Mouse (Mus musculus): Measurements from ENCODE around the gene Mptx2. TPM values are rescaled to one million over a fixed set of nuclear protein-coding genes. Genes with fewer than 3 reads are reported as not detected.
A peak's percentile ranks its signal among the peaks of the same experiment; 100 is the strongest.
"Not testable (repeated sequence)": the region's sequence is repeated elsewhere in the genome, so short reads cannot be mapped to it uniquely, and the experiment has no call there.

The Mptx2 gene
- not detected in 2 replicates for polyA plus RNA-seq (2015; fragmentation: Nextera tagmentation; extraction: Ambion mirVana)

- Histone ChIP-seq H3K4me1 (replicated peaks) (no peaks in the 10 kb centered on the region), H3K36me3 (no peaks in the 10 kb centered on the region), H3K4me2 (no peak within 1 kb of the TSS), H3K27me3 (no peaks in the 10 kb centered on the region), H3K9me3 (no peaks in the 10 kb centered on the region), H3K9ac (no peak within 1 kb of the TSS), H3K27ac (replicated peaks) (no peak within 1 kb of the TSS), H3K4me3 (no peak within 1 kb of the TSS)
- 77% methylated on average over 3 of the region's 3 CpGs for WGBS
- ATAC-seq (ENCODE audit: low FRiP score, low read depth) = no peak
Measured at GRCm38 (mm10) chr1:173277677-173278076, at the start of gene Mptx2. Gene Mptx2 (minus strand): TSS chr1:173277777.

- no peak for ATAC-seq (ENCODE audit: low FRiP score, low read depth)
- no peak overlapping the region for H3K9ac ChIP-seq
- WGBS = 57% methylated on average over 1 of the region's 1 CpGs
- H3K4me2 ChIP-seq = no peak overlapping the region
- H3K36me3 ChIP-seq = no peaks in the 10 kb centered on the region
- H3K4me3 ChIP-seq = no peak overlapping the region
- H3K27ac ChIP-seq (replicated peaks) = no peak overlapping the region
- no peaks in the 10 kb centered on the region for H3K9me3 ChIP-seq
- H3K27me3 ChIP-seq = no peaks in the 10 kb centered on the region
- 0 out of 2 replicates have a peak, but pooled peaks cover 7% of the 10 kb centered on the region for H3K4me1 ChIP-seq (replicated peaks)
Measured at GRCm38 (mm10) chr1:173326552-173326951, 49.0 kb upstream of the Mptx2 start.

DNA sequence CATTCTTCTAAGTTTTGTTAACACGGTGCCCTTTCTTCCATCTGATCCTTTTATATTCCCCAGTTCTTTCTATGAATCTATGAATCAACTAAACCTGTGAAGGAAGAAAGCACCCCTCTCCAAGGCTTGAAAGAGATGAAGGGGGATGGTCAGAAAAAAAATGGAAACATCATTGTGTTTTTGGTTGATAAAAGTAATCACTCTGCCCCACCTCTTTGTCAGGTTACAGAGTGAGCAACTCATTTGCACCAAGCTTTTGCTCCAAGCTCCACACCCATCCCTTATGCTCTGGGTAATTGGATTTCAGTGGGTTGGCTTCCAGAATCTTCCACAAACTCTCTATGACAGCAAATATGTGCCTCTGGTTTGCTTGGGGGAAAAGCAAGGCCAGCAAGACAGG, 47.8 kb upstream of the Mptx2 start:
- no peak overlapping the region for H3K4me3 ChIP-seq
- no peak for ATAC-seq (ENCODE audit: low FRiP score, low read depth)
- no peak overlapping the region for H3K4me2 ChIP-seq
- no peaks in the 10 kb centered on the region for H3K36me3 ChIP-seq
- no peaks in the 10 kb centered on the region for H3K27me3 ChIP-seq
- WGBS = 97% methylated on average over 1 of the region's 1 CpGs
- 0 out of 2 replicates have a peak, but pooled peaks cover 7% of the 10 kb centered on the region for H3K4me1 ChIP-seq (replicated peaks)
- H3K27ac ChIP-seq (replicated peaks) = no peak overlapping the region
- no peaks in the 10 kb centered on the region for H3K9me3 ChIP-seq
- no peak overlapping the region for H3K9ac ChIP-seq

DNA sequence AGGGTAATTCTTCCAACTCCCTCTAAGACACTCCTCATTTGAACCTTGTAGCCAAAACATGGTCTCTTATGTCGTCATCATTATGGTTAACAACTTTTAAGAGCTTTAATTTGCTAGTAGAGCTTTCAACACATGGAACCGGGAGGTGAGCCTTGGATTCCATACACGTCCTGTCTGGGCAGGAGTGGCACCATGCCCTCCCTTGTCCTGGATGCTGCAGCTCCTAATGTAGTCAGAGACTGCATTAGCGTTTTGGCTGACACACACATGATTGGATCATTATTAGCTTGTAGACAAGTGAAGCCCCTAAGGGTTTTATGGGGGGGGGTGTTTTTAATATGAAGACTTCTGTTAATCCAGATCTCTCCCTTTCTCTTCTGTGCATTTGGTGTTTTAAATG, 47.4 kb upstream of the Mptx2 start:
- 0 out of 2 replicates have a peak, but pooled peaks cover 7% of the 10 kb centered on the region for H3K4me1 ChIP-seq (replicated peaks)
- no peak overlapping the region for H3K9ac ChIP-seq
- no peaks in the 10 kb centered on the region for H3K36me3 ChIP-seq
- no peak overlapping the region for H3K27ac ChIP-seq (replicated peaks)
- H3K9me3 ChIP-seq = no peaks in the 10 kb centered on the region
- no peaks in the 10 kb centered on the region for H3K27me3 ChIP-seq
- no peak overlapping the region for H3K4me2 ChIP-seq
- H3K4me3 ChIP-seq = no peak overlapping the region
- 60% methylated on average over 4 of the region's 4 CpGs for WGBS
- no peak for ATAC-seq (ENCODE audit: low FRiP score, low read depth)

- no peak for ATAC-seq (ENCODE audit: low FRiP score, low read depth)
- Histone ChIP-seq H3K27me3 (no peaks in the 10 kb centered on the region), H3K9me3 (no peaks in the 10 kb centered on the region), H3K4me1 (replicated peaks) (0 out of 2 replicates have a peak, but pooled peaks cover 4% of the 10 kb centered on the region), H3K4me3 (no peak overlapping the region), H3K4me2 (no peak overlapping the region), H3K27ac (replicated peaks) (no peak overlapping the region), H3K9ac (no peak overlapping the region), H3K36me3 (no peaks in the 10 kb centered on the region)
- WGBS = 31% methylated on average over 5 of the region's 5 CpGs
Measured at GRCm38 (mm10) chr1:173323839-173324585, 46.4 kb upstream of the Mptx2 start.

DNA sequence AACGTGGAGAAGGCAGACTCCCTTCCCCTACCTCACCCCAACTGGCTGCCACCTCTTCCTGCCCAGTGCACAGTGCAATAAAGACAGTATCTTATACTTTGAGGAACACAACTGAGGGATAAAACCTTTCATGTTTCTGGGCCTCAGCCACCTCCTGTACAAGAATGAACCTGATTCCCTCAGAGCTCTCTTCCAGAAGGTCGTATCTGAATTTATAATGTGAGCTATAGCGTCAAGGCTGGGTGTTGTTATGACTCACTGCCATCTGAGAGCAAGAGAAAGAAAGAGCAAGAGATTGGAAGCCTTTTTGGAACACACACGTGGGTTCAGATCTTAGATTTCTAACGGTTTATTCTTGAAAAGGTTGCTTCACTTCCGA, 44.7 kb upstream of the Mptx2 start:
- WGBS = 65% methylated on average over 6 of the region's 6 CpGs
- no peaks in the 10 kb centered on the region for H3K9me3 ChIP-seq
- no peak for ATAC-seq (ENCODE audit: low FRiP score, low read depth)

DNA sequence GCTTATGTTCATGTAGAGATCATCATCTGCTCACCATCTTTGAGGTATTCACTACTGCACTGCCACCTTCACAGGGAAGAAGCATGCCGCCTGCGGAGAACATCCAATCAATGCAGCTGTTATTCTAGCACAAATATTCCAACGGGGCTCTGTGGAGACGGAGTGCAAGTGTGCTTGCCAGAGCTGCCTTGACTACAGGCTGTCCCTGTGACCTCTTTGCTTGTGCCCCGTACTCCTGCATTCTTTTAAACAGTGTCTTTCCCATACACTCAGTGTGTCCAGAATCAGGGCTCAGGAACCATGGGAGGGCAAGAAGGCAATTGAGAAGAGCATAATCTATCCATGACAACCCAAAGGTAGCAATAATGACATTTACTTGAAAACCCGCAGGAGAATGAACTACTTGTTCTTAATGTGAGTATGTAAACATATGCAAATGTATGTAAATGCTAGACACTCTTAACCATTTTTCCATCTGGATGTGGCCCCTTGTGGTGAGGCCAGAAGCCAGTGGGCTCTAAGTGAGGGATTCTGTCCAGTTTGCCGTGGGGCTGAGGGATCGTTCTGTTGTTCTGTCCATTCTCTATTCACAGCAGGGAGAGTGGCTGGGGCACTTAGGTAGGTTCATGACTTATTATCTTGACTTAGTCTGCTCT, 44.1 kb upstream of the Mptx2 start:
- 37% methylated on average over 8 of the region's 8 CpGs for WGBS
- Histone ChIP-seq H3K4me3 (no peak overlapping the region), H3K9me3 (no peaks in the 10 kb centered on the region), H3K36me3 (no peaks in the 10 kb centered on the region), H3K9ac (no peak overlapping the region), H3K27me3 (no peaks in the 10 kb centered on the region), H3K4me2 (no peak overlapping the region), H3K4me1 (replicated peaks) (0 out of 2 replicates have a peak, but pooled peaks cover 2% of the 10 kb centered on the region), H3K27ac (replicated peaks) (no peak overlapping the region)
- peak; percentile 87 for ATAC-seq (ENCODE audit: low FRiP score, low read depth)

More for the DNA sequence above, 44.7 kb upstream of the Mptx2 start:
- H3K9ac ChIP-seq = no peak overlapping the region
- no peak overlapping the region for H3K4me2 ChIP-seq
- 0 out of 2 replicates have a peak, but pooled peaks cover 2% of the 10 kb centered on the region for H3K4me1 ChIP-seq (replicated peaks)
- no peaks in the 10 kb centered on the region for H3K36me3 ChIP-seq
- H3K27me3 ChIP-seq = no peaks in the 10 kb centered on the region
- H3K4me3 ChIP-seq = no peak overlapping the region
- H3K27ac ChIP-seq (replicated peaks) = no peak overlapping the region

GRCm38 (mm10) chr1:173317925-173318477, 40.4 kb upstream of the Mptx2 start:
- Histone ChIP-seq H3K4me3 (no peak overlapping the region), H3K4me2 (no peak overlapping the region), H3K9ac (no peak overlapping the region), H3K27me3 (no peaks in the 10 kb centered on the region), H3K4me1 (replicated peaks) (0 out of 2 replicates have a peak, but pooled peaks cover 2% of the 10 kb centered on the region), H3K36me3 (no peaks in the 10 kb centered on the region), H3K27ac (replicated peaks) (no peak overlapping the region), H3K9me3 (no peaks in the 10 kb centered on the region)
- WGBS = 94% methylated on average over 2 of the region's 2 CpGs
- no peak for ATAC-seq (ENCODE audit: low FRiP score, low read depth)

DNA sequence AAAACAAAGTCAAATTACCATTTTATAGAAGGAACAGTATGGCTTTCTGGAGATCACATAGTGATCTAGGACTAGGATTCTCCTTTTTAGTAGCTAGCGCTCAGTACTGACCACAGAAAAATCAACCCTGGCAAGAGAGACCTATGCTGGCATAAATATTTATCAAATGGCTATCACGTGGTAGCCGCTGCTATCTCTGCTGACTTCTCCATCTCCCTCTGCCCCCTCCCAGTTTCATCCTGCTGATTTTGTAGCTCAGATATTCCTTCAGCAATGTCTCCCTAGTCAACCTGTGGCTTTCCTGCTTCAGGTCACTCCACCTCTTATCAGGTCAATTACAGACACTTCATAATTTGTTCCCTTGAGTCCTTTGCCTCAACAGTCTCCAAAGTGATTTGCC, 38.1 kb upstream of the Mptx2 start:
- Histone ChIP-seq H3K27me3 (no peaks in the 10 kb centered on the region), H3K9me3 (no peaks in the 10 kb centered on the region), H3K9ac (no peak overlapping the region), H3K4me1 (replicated peaks) (no peaks in the 10 kb centered on the region), H3K4me2 (no peak overlapping the region), H3K27ac (replicated peaks) (no peak overlapping the region), H3K4me3 (no peak overlapping the region), H3K36me3 (no peaks in the 10 kb centered on the region)
- ATAC-seq (ENCODE audit: low FRiP score, low read depth) = no peak
- 92% methylated on average over 3 of the region's 3 CpGs for WGBS

DNA sequence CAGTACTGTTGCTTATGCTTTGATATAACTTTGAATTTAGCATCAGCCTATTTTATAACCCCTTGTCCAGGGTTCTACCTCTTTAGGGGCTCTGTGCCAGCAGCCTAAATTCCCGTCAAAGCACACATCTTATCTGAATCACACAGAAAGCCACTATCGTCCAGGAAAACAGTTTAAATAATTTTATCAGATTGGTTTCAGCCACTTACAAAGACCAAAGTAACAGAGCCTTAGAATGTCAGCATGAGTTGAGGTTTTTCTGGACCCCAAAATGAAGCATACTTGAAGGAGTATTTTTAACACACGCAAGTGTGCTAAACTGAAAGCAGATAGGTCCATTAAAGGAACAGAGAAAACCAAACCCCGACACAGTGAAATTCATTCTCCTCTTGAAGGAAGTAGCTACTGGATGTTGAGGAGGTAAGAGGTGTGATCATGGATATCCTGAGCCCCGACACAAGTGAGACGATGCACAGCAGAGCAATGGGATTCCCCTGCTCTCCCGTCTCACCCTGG, 36.0 kb upstream of the Mptx2 start:
- not testable (repeated sequence) for ATAC-seq (ENCODE audit: low FRiP score, low read depth); H3K27me3 ChIP-seq; H3K9me3 ChIP-seq; H3K27ac ChIP-seq (replicated peaks); H3K36me3 ChIP-seq; H3K9ac ChIP-seq; H3K4me1 ChIP-seq (replicated peaks); H3K4me3 ChIP-seq; H3K4me2 ChIP-seq
- WGBS = 91% methylated on average over 7 of the region's 7 CpGs

GRCm38 (mm10) chr1:173302795-173303194, 25.2 kb upstream of the Mptx2 start:
- H3K4me1 ChIP-seq (replicated peaks); H3K36me3 ChIP-seq; H3K4me3 ChIP-seq; ATAC-seq (ENCODE audit: low FRiP score, low read depth); H3K4me2 ChIP-seq; H3K9me3 ChIP-seq; H3K27ac ChIP-seq (replicated peaks); H3K27me3 ChIP-seq; H3K9ac ChIP-seq: not testable (repeated sequence)
- WGBS = 54% methylated on average over 3 of the region's 3 CpGs

- no peak within 1 kb of the TSS for H3K27ac ChIP-seq (replicated peaks)
- no peaks in the 10 kb centered on the region for H3K4me1 ChIP-seq (replicated peaks)
- no peak within 1 kb of the TSS for H3K4me2 ChIP-seq
- no peak for ATAC-seq (ENCODE audit: low FRiP score, low read depth)
- H3K9ac ChIP-seq = no peak within 1 kb of the TSS
- no peak within 1 kb of the TSS for H3K4me3 ChIP-seq
- no peaks in the 10 kb centered on the region for H3K9me3 ChIP-seq
- no peaks in the 10 kb centered on the region for H3K36me3 ChIP-seq
- no peaks in the 10 kb centered on the region for H3K27me3 ChIP-seq
Measured at GRCm38 (mm10) chr1:173265701-173266100, 11.9 kb downstream of the Mptx2 start, which contains the start of gene Olfr418. Gene Olfr418 (plus strand): TSS chr1:173266001.

Measured in hindbrain, embryonic 15.5 days (tissue).